Mouse (Mus musculus): ENCODE data around the gene Mthfd1. TPM values are rescaled to one million over a fixed set of nuclear protein-coding genes. Genes with fewer than 3 reads are reported as not detected.

Gene Mthfd1
- polyA plus RNA-seq, 1 experiment from 2014 or later: 101 TPM

GRCm38 (mm10) chr12:76282532-76283173, 27.6 kb downstream of the Mthfd1 start:
- no peak for DNase-seq (ENCODE audit: low spot score)
- ATAC-seq (replicated peaks; ENCODE audit: low FRiP score, low TSS enrichment, low read depth): no peak
- Histone ChIP-seq H3K27ac (ENCODE audit: low read depth) (no peak overlapping the region), H3K4me3 (ENCODE audit: low read depth, low read length) (no peak overlapping the region), H3K9ac (ENCODE audit: low read length) (no peak overlapping the region), H3K36me3 (ENCODE audit: control insufficient read depth, insufficient read depth, low read length) (peaks cover 52% of the 10 kb centered on the region), H3K4me1 (replicated peaks; ENCODE audit: control insufficient read depth, insufficient read depth, low read length) (0 out of 2 replicates have a peak, but pooled peaks cover 4% of the 10 kb centered on the region), H3K27me3 (replicated peaks; ENCODE audit: control insufficient read depth, insufficient read depth, low read length) (no peaks in the 10 kb centered on the region), H3K9me3 (ENCODE audit: control insufficient read depth, low read length) (no peaks in the 10 kb centered on the region), H3K4me2 (ENCODE audit: low read length) (no peak overlapping the region)
- 93% methylated on average over 17 of the region's 17 CpGs for WGBS

- Histone ChIP-seq H3K9me3 (ENCODE audit: control insufficient read depth, low read length) (no peaks in the 10 kb centered on the region), H3K27ac (ENCODE audit: low read depth) (no peak overlapping the region), H3K4me3 (ENCODE audit: low read depth, low read length) (no peak overlapping the region), H3K36me3 (ENCODE audit: control insufficient read depth, insufficient read depth, low read length) (peaks cover 70% of the 10 kb centered on the region), H3K4me1 (replicated peaks; ENCODE audit: control insufficient read depth, insufficient read depth, low read length) (0 out of 2 replicates have a peak, but pooled peaks cover 4% of the 10 kb centered on the region), H3K27me3 (replicated peaks; ENCODE audit: control insufficient read depth, insufficient read depth, low read length) (no peaks in the 10 kb centered on the region), H3K4me2 (ENCODE audit: low read length) (no peak overlapping the region), H3K9ac (ENCODE audit: low read length) (no peak overlapping the region)
- DNase-seq (ENCODE audit: low spot score): no peak
- no peak for ATAC-seq (replicated peaks; ENCODE audit: low FRiP score, low TSS enrichment, low read depth)
- WGBS: 67% methylated on average over 6 of the region's 6 CpGs
Observed at GRCm38 (mm10) chr12:76285418-76285817, 30.3 kb downstream of the Mthfd1 start.

- Histone ChIP-seq H3K4me2 (ENCODE audit: low read length) (no peak overlapping the region), H3K9ac (ENCODE audit: low read length) (no peak overlapping the region), H3K4me1 (replicated peaks; ENCODE audit: control insufficient read depth, insufficient read depth, low read length) (no peaks in the 10 kb centered on the region), H3K9me3 (ENCODE audit: control insufficient read depth, low read length) (no peaks in the 10 kb centered on the region), H3K4me3 (ENCODE audit: low read depth, low read length) (no peak overlapping the region), H3K27me3 (replicated peaks; ENCODE audit: control insufficient read depth, insufficient read depth, low read length) (no peaks in the 10 kb centered on the region), H3K27ac (ENCODE audit: low read depth) (no peak overlapping the region), H3K36me3 (ENCODE audit: control insufficient read depth, insufficient read depth, low read length) (peaks cover 71% of the 10 kb centered on the region)
- DNase-seq (ENCODE audit: low spot score) (no peak), ATAC-seq (replicated peaks; ENCODE audit: low FRiP score, low TSS enrichment, low read depth) (no peak)
- WGBS: 82% methylated on average over 8 of the region's 8 CpGs
Observed at GRCm38 (mm10) chr12:76287986-76288385, 32.9 kb downstream of the Mthfd1 start.

- H3K9ac ChIP-seq (ENCODE audit: low read length): no peak overlapping the region
- no peak for DNase-seq (ENCODE audit: low spot score)
- H3K4me1 ChIP-seq (replicated peaks; ENCODE audit: control insufficient read depth, insufficient read depth, low read length): no peaks in the 10 kb centered on the region
- no peaks in the 10 kb centered on the region for H3K27me3 ChIP-seq (replicated peaks; ENCODE audit: control insufficient read depth, insufficient read depth, low read length)
- ATAC-seq (replicated peaks; ENCODE audit: low FRiP score, low TSS enrichment, low read depth): no peak
- WGBS: 82% methylated on average over 5 of the region's 5 CpGs
- H3K27ac ChIP-seq (ENCODE audit: low read depth): no peak overlapping the region
- no peaks in the 10 kb centered on the region for H3K9me3 ChIP-seq (ENCODE audit: control insufficient read depth, low read length)
- H3K4me3 ChIP-seq (ENCODE audit: low read depth, low read length): no peak overlapping the region
- H3K4me2 ChIP-seq (ENCODE audit: low read length): no peak overlapping the region
- peaks cover 69% of the 10 kb centered on the region for H3K36me3 ChIP-seq (ENCODE audit: control insufficient read depth, insufficient read depth, low read length)
Observed at GRCm38 (mm10) chr12:76288494-76288893, 33.4 kb downstream of the Mthfd1 start.

GRCm38 (mm10) chr12:76289428-76289827, 34.3 kb downstream of the Mthfd1 start:
- Histone ChIP-seq H3K9ac (ENCODE audit: low read length) (no peak overlapping the region), H3K4me1 (replicated peaks; ENCODE audit: control insufficient read depth, insufficient read depth, low read length) (no peaks in the 10 kb centered on the region), H3K27ac (ENCODE audit: low read depth) (no peak overlapping the region), H3K36me3 (ENCODE audit: control insufficient read depth, insufficient read depth, low read length) (peaks cover 70% of the 10 kb centered on the region), H3K27me3 (replicated peaks; ENCODE audit: control insufficient read depth, insufficient read depth, low read length) (no peaks in the 10 kb centered on the region), H3K4me2 (ENCODE audit: low read length) (no peak overlapping the region), H3K4me3 (ENCODE audit: low read depth, low read length) (no peak overlapping the region), H3K9me3 (ENCODE audit: control insufficient read depth, low read length) (no peaks in the 10 kb centered on the region)
- DNase-seq (ENCODE audit: low spot score): no peak
- no peak for ATAC-seq (replicated peaks; ENCODE audit: low FRiP score, low TSS enrichment, low read depth)
- WGBS: 96% methylated on average over 12 of the region's 12 CpGs

- ATAC-seq (replicated peaks; ENCODE audit: low FRiP score, low TSS enrichment, low read depth): no peak
- DNase-seq (ENCODE audit: low spot score): no peak
Observed at GRCm38 (mm10) chr12:76290271-76290670, 35.2 kb downstream of the Mthfd1 start.

GRCm38 (mm10) chr12:76293192-76293591, 38.1 kb downstream of the Mthfd1 start:
- no peak overlapping the region for H3K4me3 ChIP-seq (ENCODE audit: low read depth, low read length)
- H3K9ac ChIP-seq (ENCODE audit: low read length): no peak overlapping the region
- 59% methylated on average over 7 of the region's 7 CpGs for WGBS
- no peak overlapping the region for H3K27ac ChIP-seq (ENCODE audit: low read depth)
- no peaks in the 10 kb centered on the region for H3K27me3 ChIP-seq (replicated peaks; ENCODE audit: control insufficient read depth, insufficient read depth, low read length)
- H3K36me3 ChIP-seq (ENCODE audit: control insufficient read depth, insufficient read depth, low read length): peaks cover 89% of the 10 kb centered on the region
- no peaks in the 10 kb centered on the region for H3K9me3 ChIP-seq (ENCODE audit: control insufficient read depth, low read length)
- no peaks in the 10 kb centered on the region for H3K4me1 ChIP-seq (replicated peaks; ENCODE audit: control insufficient read depth, insufficient read depth, low read length)
- peak; percentile 82 for DNase-seq (ENCODE audit: low spot score)
- H3K4me2 ChIP-seq (ENCODE audit: low read length): no peak overlapping the region
- no peak for ATAC-seq (replicated peaks; ENCODE audit: low FRiP score, low TSS enrichment, low read depth)

More at GRCm38 (mm10) chr12:76290271-76290670, 35.2 kb downstream of the Mthfd1 start:
- H3K36me3 ChIP-seq (ENCODE audit: control insufficient read depth, insufficient read depth, low read length): peaks cover 75% of the 10 kb centered on the region
- no peak overlapping the region for H3K4me2 ChIP-seq (ENCODE audit: low read length)
- H3K9ac ChIP-seq (ENCODE audit: low read length): no peak overlapping the region
- H3K4me1 ChIP-seq (replicated peaks; ENCODE audit: control insufficient read depth, insufficient read depth, low read length): no peaks in the 10 kb centered on the region
- WGBS: 96% methylated on average over 2 of the region's 2 CpGs
- no peak overlapping the region for H3K4me3 ChIP-seq (ENCODE audit: low read depth, low read length)
- H3K27ac ChIP-seq (ENCODE audit: low read depth): no peak overlapping the region
- H3K27me3 ChIP-seq (replicated peaks; ENCODE audit: control insufficient read depth, insufficient read depth, low read length): no peaks in the 10 kb centered on the region
- no peaks in the 10 kb centered on the region for H3K9me3 ChIP-seq (ENCODE audit: control insufficient read depth, low read length)

GRCm38 (mm10) chr12:76297830-76298229, 42.7 kb downstream of the Mthfd1 start:
- Histone ChIP-seq H3K4me1 (replicated peaks; ENCODE audit: control insufficient read depth, insufficient read depth, low read length) (no peaks in the 10 kb centered on the region), H3K36me3 (ENCODE audit: control insufficient read depth, insufficient read depth, low read length) (peaks cover 77% of the 10 kb centered on the region), H3K4me2 (ENCODE audit: low read length) (no peak overlapping the region), H3K9me3 (ENCODE audit: control insufficient read depth, low read length) (no peaks in the 10 kb centered on the region), H3K4me3 (ENCODE audit: low read depth, low read length) (no peak overlapping the region), H3K27me3 (replicated peaks; ENCODE audit: control insufficient read depth, insufficient read depth, low read length) (no peaks in the 10 kb centered on the region), H3K27ac (ENCODE audit: low read depth) (no peak overlapping the region), H3K9ac (ENCODE audit: low read length) (no peak overlapping the region)
- ATAC-seq (replicated peaks; ENCODE audit: low FRiP score, low TSS enrichment, low read depth) (no peak), DNase-seq (ENCODE audit: low spot score) (no peak)
- WGBS: 87% methylated on average over 5 of the region's 5 CpGs

- Histone ChIP-seq H3K27me3 (replicated peaks; ENCODE audit: control insufficient read depth, insufficient read depth, low read length) (no peaks in the 10 kb centered on the region), H3K36me3 (ENCODE audit: control insufficient read depth, insufficient read depth, low read length) (peaks cover 79% of the 10 kb centered on the region)
- no peak for ATAC-seq (replicated peaks; ENCODE audit: low FRiP score, low TSS enrichment, low read depth)
Observed at GRCm38 (mm10) chr12:76299361-76299906, 44.3 kb downstream of the Mthfd1 start.

More at GRCm38 (mm10) chr12:76299361-76299906, 44.3 kb downstream of the Mthfd1 start:
- Histone ChIP-seq H3K4me2 (ENCODE audit: low read length) (no peak overlapping the region), H3K27ac (ENCODE audit: low read depth) (no peak overlapping the region), H3K9ac (ENCODE audit: low read length) (no peak overlapping the region), H3K4me1 (replicated peaks; ENCODE audit: control insufficient read depth, insufficient read depth, low read length) (no peaks in the 10 kb centered on the region; the same call in 1 of the 2 replicates), H3K4me3 (ENCODE audit: low read depth, low read length) (no peak overlapping the region), H3K9me3 (ENCODE audit: control insufficient read depth, low read length) (no peaks in the 10 kb centered on the region)
- WGBS: 88% methylated on average over 9 of the region's 9 CpGs
- DNase-seq (ENCODE audit: low spot score): no peak

Data from intestine, embryonic 14.5 days (tissue).